Mouse (Mus musculus): Measurements from ENCODE around the gene Chdh.

- TF ChIP-seq EP300 (IDR thresholded peaks at IDR 0.05; ENCODE audit: low read depth) (no peak), CTCF (IDR thresholded peaks at IDR 0.05; ENCODE audit: low read depth) (no peak)
Observed at GRCm38 (mm10) chr14:30022471-30022870, 13.6 kb downstream of the Chdh start.

All from liver, embryonic 14.5 days (tissue).